Comparison of ENCODE assay signal across 8 mouse cellular contexts in the genomic region with DNA sequence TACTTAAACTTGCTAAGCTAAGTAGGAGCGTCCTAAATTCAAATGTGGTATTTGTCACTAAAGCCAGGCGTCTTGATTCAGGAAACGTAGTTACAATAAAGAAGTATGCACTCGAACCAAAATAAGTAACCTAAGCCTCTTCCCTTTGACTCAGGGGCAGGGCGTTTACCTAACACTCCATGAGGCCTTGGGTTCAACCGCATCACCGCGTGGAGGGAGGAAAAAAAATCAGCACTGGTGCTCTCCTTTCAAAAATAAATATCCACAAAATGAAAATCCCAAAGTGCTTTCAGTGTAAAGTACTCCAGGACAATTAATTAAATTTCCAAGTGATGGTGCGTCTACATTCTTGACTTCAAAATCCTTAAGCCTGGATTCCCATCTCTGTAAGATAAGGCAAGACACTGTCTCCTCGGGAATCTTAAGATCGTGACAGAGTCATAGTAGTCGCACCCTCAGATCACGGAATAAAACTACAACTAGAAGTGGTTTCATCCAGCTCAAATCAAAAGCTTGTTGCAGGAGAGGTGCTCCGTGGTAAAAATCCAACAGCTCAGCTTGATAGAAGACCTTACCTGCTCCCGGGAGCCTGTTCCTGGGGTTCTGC. TPM values are rescaled to one million over a fixed set of nuclear protein-coding genes. Genes with fewer than 3 reads are reported as not detected.
A peak's percentile ranks its signal among the peaks of the same experiment; 100 is the strongest.
DNase-seq lines count a peak whose midpoint lies in the region; ATAC-seq and TF ChIP-seq lines count a peak whose summit lies in the region.

No protein-coding gene starts in this region.

- peaks cover 10% of the 10 kb centered on the region for H3K4me1 ChIP-seq in lung, embryonic 16.5 days (replicated peaks; ENCODE audit: control insufficient read depth, insufficient read depth, low read length)
- peaks cover 28% of the 10 kb centered on the region for H3K4me1 ChIP-seq in embryonic facial prominence, embryonic 10.5 days
- H3K4me1 ChIP-seq in hindbrain, postnatal 0 days (ENCODE audit: insufficient read depth, low read length): 0 out of 2 replicates have a peak, but pooled peaks cover 4% of the 10 kb centered on the region
- peaks cover 26% of the 10 kb centered on the region for H3K4me1 ChIP-seq in midbrain, embryonic 16.5 days (ENCODE audit: control insufficient read depth, insufficient read depth, low read length)

- H3K27me3 ChIP-seq in lung, embryonic 16.5 days (ENCODE audit: control insufficient read depth, insufficient read depth, low read depth, low read length): no peaks in the 10 kb centered on the region
- H3K27me3 ChIP-seq in embryonic facial prominence, embryonic 10.5 days (replicated peaks; ENCODE audit: low read depth, poor library complexity, severe bottlenecking): no peaks in the 10 kb centered on the region
- no peaks in the 10 kb centered on the region for H3K27me3 ChIP-seq in hindbrain, postnatal 0 days (ENCODE audit: insufficient read depth, low read length)
- H3K27me3 ChIP-seq in midbrain, embryonic 16.5 days (ENCODE audit: control insufficient read depth, insufficient read depth, low read depth, low read length): no peaks in the 10 kb centered on the region

- no peaks in the 10 kb centered on the region for H3K9me3 ChIP-seq in lung, embryonic 16.5 days (ENCODE audit: control insufficient read depth, low read length)
- no peaks in the 10 kb centered on the region for H3K9me3 ChIP-seq in embryonic facial prominence, embryonic 10.5 days
- H3K9me3 ChIP-seq in hindbrain, postnatal 0 days (ENCODE audit: low read length): no peaks in the 10 kb centered on the region
- H3K9me3 ChIP-seq in midbrain, embryonic 16.5 days (replicated peaks; ENCODE audit: control insufficient read depth, low read length, poor library complexity, severe bottlenecking): no peaks in the 10 kb centered on the region; the same call in 1 of the 2 replicates

- H3K36me3 ChIP-seq in lung, embryonic 16.5 days (ENCODE audit: control insufficient read depth, insufficient read depth, low read length): no peaks in the 10 kb centered on the region
- H3K36me3 ChIP-seq in embryonic facial prominence, embryonic 10.5 days (replicated peaks): peaks cover 15% of the 10 kb centered on the region
- no peaks in the 10 kb centered on the region for H3K36me3 ChIP-seq in hindbrain, postnatal 0 days (ENCODE audit: insufficient read depth, low read length)
- 0 out of 2 replicates have a peak, but pooled peaks cover 2% of the 10 kb centered on the region for H3K36me3 ChIP-seq in midbrain, embryonic 16.5 days (ENCODE audit: control insufficient read depth, insufficient read depth, low read length)

- H3K4me2 ChIP-seq in lung, embryonic 16.5 days (ENCODE audit: low read depth, low read length): peak overlapping the region; percentile 84
- peak overlapping the region; percentile 59 for H3K4me2 ChIP-seq in hindbrain, postnatal 0 days (ENCODE audit: low read depth, low read length)
- H3K4me2 ChIP-seq in midbrain, embryonic 16.5 days (ENCODE audit: low read length): peak overlapping the region; percentile 87

- TF ChIP-seq CTCF in hindbrain, postnatal 0 days (IDR thresholded peaks at IDR 0.05; ENCODE audit: low read depth): no peak

- no peak for ATAC-seq in lung, embryonic 16.5 days (ENCODE audit: low read depth)
- ATAC-seq in hindbrain, postnatal 0 days: peak; percentile 15; the same call in 1 of the 2 replicates
- no peak for ATAC-seq in midbrain, embryonic 16.5 days

- peak overlapping the region; percentile 100 for H3K4me3 ChIP-seq in lung, embryonic 16.5 days (ENCODE audit: low read length)
- H3K4me3 ChIP-seq in embryonic facial prominence, embryonic 10.5 days: peak overlapping the region; percentile 99
- peak overlapping the region; percentile 95 for H3K4me3 ChIP-seq in hindbrain, postnatal 0 days (ENCODE audit: low read length)
- peak overlapping the region; percentile 95 for H3K4me3 ChIP-seq in midbrain, embryonic 16.5 days (ENCODE audit: low read depth, low read length)

- peak overlapping the region; percentile 86 for H3K27ac ChIP-seq in lung, embryonic 16.5 days (ENCODE audit: low read length)
- H3K27ac ChIP-seq in embryonic facial prominence, embryonic 10.5 days (replicated peaks): peak overlapping the region; percentile 92
- H3K27ac ChIP-seq in hindbrain, postnatal 0 days: peak overlapping the region; percentile 85
- H3K27ac ChIP-seq in midbrain, embryonic 16.5 days (ENCODE audit: low read length): peak overlapping the region; percentile 78

- WGBS in lung, embryonic 16.5 days: 3% methylated on average over 15 of the region's 15 CpGs
- 8% methylated on average over 15 of the region's 15 CpGs for WGBS in embryonic facial prominence, embryonic 10.5 days
- WGBS in hindbrain, postnatal 0 days: 9% methylated on average over 15 of the region's 15 CpGs
- WGBS in midbrain, embryonic 16.5 days: 8% methylated on average over 15 of the region's 15 CpGs

- H3K9ac ChIP-seq in lung, embryonic 16.5 days (ENCODE audit: low read length): peak overlapping the region; percentile 95
- peak overlapping the region; percentile 80 for H3K9ac ChIP-seq in hindbrain, postnatal 0 days (replicated peaks; ENCODE audit: low read length)
- H3K9ac ChIP-seq in midbrain, embryonic 16.5 days (ENCODE audit: low read depth, low read length): peak overlapping the region; percentile 88

- no peak for DNase-seq in lung, postnatal 14 days
- DNase-seq in embryonic facial prominence, embryonic 10.5 days (ENCODE audit: low spot score): no peak
- DNase-seq in hindbrain, postnatal 0 days (ENCODE audit: low spot score): no peak
- no peak for DNase-seq in urinary bladder, adult 2 months (ENCODE audit: low spot score)
- no peak for DNase-seq in kidney, postnatal 14 days
- DNase-seq in thymus, adult 18-20 months: no peak

RNA-seq across cellular contexts. Expression of gene Bdp1, which starts 0.7 kb away (rescaled TPM):
- polyA plus RNA-seq in lung, embryonic 16.5 days (2015; fragmentation: Nextera tagmentation; extraction: Ambion mirVana): 22.5 and 23.7 TPM in 2 replicates
- 26.5 and 28.5 TPM in 2 replicates for polyA plus RNA-seq in embryonic facial prominence, embryonic 10.5 days (2016; fragmentation: Nextera tagmentation; extraction: Ambion mirVana)
- 13.3 and 17.1 TPM in 2 replicates for total RNA-seq in hindbrain, postnatal 0 days (2014; rRNA removed)
- polyA plus RNA-seq in hindbrain, postnatal 0 days (2015; fragmentation: Nextera tagmentation; extraction: Ambion mirVana): 16.5 and 21.3 TPM in 2 replicates
- 22.3 and 25.3 TPM in 2 replicates for polyA plus RNA-seq in midbrain, embryonic 16.5 days (2015; fragmentation: Nextera tagmentation; extraction: Ambion mirVana)
- 8.7 and 9.2 TPM in 2 replicates for polyA plus RNA-seq in urinary bladder, adult 2 months (2012; rRNA removed)

RNA-seq across cellular contexts. Expression of gene Serf1, which starts 4.7 kb away (rescaled TPM):
- polyA plus RNA-seq in lung, embryonic 16.5 days (2015; fragmentation: Nextera tagmentation; extraction: Ambion mirVana): 108 and 131 TPM in 2 replicates
- 161 and 192 TPM in 2 replicates for polyA plus RNA-seq in embryonic facial prominence, embryonic 10.5 days (2016; fragmentation: Nextera tagmentation; extraction: Ambion mirVana)
- 32.0 and 49.7 TPM in 2 replicates for total RNA-seq in hindbrain, postnatal 0 days (2014; rRNA removed)
- polyA plus RNA-seq in hindbrain, postnatal 0 days (2015; fragmentation: Nextera tagmentation; extraction: Ambion mirVana): 331 and 361 TPM in 2 replicates
- polyA plus RNA-seq in midbrain, embryonic 16.5 days (2015; fragmentation: Nextera tagmentation; extraction: Ambion mirVana): 427 and 449 TPM in 2 replicates
- polyA plus RNA-seq in urinary bladder, adult 2 months (2012; rRNA removed): 28.2 and 30.7 TPM in 2 replicates

RNA-seq across cellular contexts. Expression of gene Smn1, which starts 21.5 kb away (rescaled TPM):
- 37.7 and 43.5 TPM in 2 replicates for polyA plus RNA-seq in lung, embryonic 16.5 days (2015; fragmentation: Nextera tagmentation; extraction: Ambion mirVana)
- 95.9 and 96.2 TPM in 2 replicates for polyA plus RNA-seq in embryonic facial prominence, embryonic 10.5 days (2016; fragmentation: Nextera tagmentation; extraction: Ambion mirVana)
- total RNA-seq in hindbrain, postnatal 0 days (2014; rRNA removed): 13.7 and 19.2 TPM in 2 replicates
- polyA plus RNA-seq in hindbrain, postnatal 0 days (2015; fragmentation: Nextera tagmentation; extraction: Ambion mirVana): 36.2 and 39.8 TPM in 2 replicates
- polyA plus RNA-seq in midbrain, embryonic 16.5 days (2015; fragmentation: Nextera tagmentation; extraction: Ambion mirVana): 44.3 and 45.0 TPM in 2 replicates
- polyA plus RNA-seq in urinary bladder, adult 2 months (2012; rRNA removed): 37.3 and 50.4 TPM in 2 replicates
